Mouse (Mus musculus): ENCODE data around the gene Kalrn.

- TF ChIP-seq CTCF (IDR thresholded peaks at IDR 0.05; ENCODE audit: extremely low read depth, insufficient read length, insufficient replicate concordance, low read depth, low read length) (no peak), POLR2A (IDR thresholded peaks at IDR 0.05; ENCODE audit: low read depth, low read length) (no peak)
Observed at GRCm38 (mm10) chr16:34228661-34229060, 344.7 kb downstream of the Kalrn start.
